20 mouse cellular contexts compared by ENCODE assay signal in genomic region chr10:43315228-43315627, GRCm38 (mm10).
A peak's percentile ranks its signal among the peaks of the same experiment; 100 is the strongest.
DNase-seq lines count a peak whose midpoint lies in the region; ATAC-seq and TF ChIP-seq lines count a peak whose summit lies in the region.
"Had no signal": no experiment of that assay in that cellular context is flagged by ENCODE, and none has a peak within 500 bp of the region (broad histone marks: within the 10 kb centered on the region; RNA-seq: fewer than 3 reads in every experiment).

No protein-coding gene starts in this region.

- TF ChIP-seq POLR2A in CH12.LX (IDR thresholded peaks at IDR 0.05; ENCODE audit: low read depth, low read length) = no peak

- peak; percentile 38 for TF ChIP-seq CTCF in kidney, postnatal 0 days (IDR thresholded peaks at IDR 0.05; ENCODE audit: low read depth)
- peak in 1 of 2 experiments; percentile 28; a peak in 2 of 4 replicates for TF ChIP-seq CTCF in CH12.LX (conservative IDR thresholded peaks at IDR 0.05 in 1 of 2, IDR thresholded peaks at IDR 0.05 in 1 of 2; ENCODE audit: low read depth in 2 of 2, low read length in 2 of 2)

- no peak overlapping the region for H3K4me2 ChIP-seq in kidney, postnatal 0 days (ENCODE audit: low read length)
- H3K4me2 ChIP-seq in CH12.LX (ENCODE audit: insufficient read depth, low read depth, poor library complexity, severe bottlenecking) = no peak overlapping the region
- H3K4me2 ChIP-seq in forebrain, embryonic 14.5 days (ENCODE audit: low read length) = no peak overlapping the region
- H3K4me2 ChIP-seq: forebrain, embryonic 12.5 days; lung, embryonic 14.5 days; midbrain, embryonic 11.5 days had no signal

- TF ChIP-seq RAD21 in CH12.LX (IDR thresholded peaks at IDR 0.05; ENCODE audit: low read depth, low read length) = no peak; the same call in none of the 2 replicates

- dilution Hi-C loops in CH12.LX (cut with MboI; ENCODE audit: extremely low pct_ligation_motif_present, extremely low pct_unique_long_range_greater_than_20kb, low sequenced_read_pairs) = no loop called here

- H3K79me2 ChIP-seq in CH12.LX (replicated peaks; ENCODE audit: control insufficient read depth, extremely low read depth, insufficient read depth, poor library complexity, severe bottlenecking) = no peaks in the 10 kb centered on the region

- H3K9me3 ChIP-seq in kidney, postnatal 0 days (replicated peaks; ENCODE audit: low read length) = no peaks in the 10 kb centered on the region
- H3K9me3 ChIP-seq in CH12.LX (replicated peaks; ENCODE audit: low read length) = no peaks in the 10 kb centered on the region
- H3K9me3 ChIP-seq in forebrain, embryonic 14.5 days (replicated peaks; ENCODE audit: control insufficient read depth, low read length) = no peaks in the 10 kb centered on the region
- H3K9me3 ChIP-seq: forebrain, embryonic 12.5 days had no signal

- DNase-seq in kidney, postnatal 0 days (ENCODE audit: low spot score) = no peak
- no peak for DNase-seq in kidney, adult 9 months
- DNase-seq in 3T3-L1 (ENCODE audit: low read depth, low spot score) (peak; percentile 14), CH12.LX (ENCODE audit: extremely low read depth) (no peak), R1 (ENCODE audit: low read depth, low spot score) (peak; percentile 68)
- no peak for DNase-seq in forebrain, embryonic 14.5 days (ENCODE audit: low spot score)
- DNase-seq in B cell, adult 2 months = no peak
- DNase-seq: adrenal gland, postnatal 36 days; cerebellum, adult 9-10 months; heart, postnatal 4 days; layer of hippocampus, postnatal 36 days; lung, embryonic 14.5 days; retina, postnatal 1 day; right cerebral cortex, postnatal 4 days; thymus, postnatal 25 days had no signal

- ATAC-seq in kidney, postnatal 0 days (replicated peaks; ENCODE audit: low FRiP score, low read depth) = no peak
- no peak for ATAC-seq in forebrain, embryonic 14.5 days
- ATAC-seq: CD4-positive, CD25-positive, alpha-beta regulatory T cell, adult 4 months; hindbrain, embryonic 16.5 days had no signal

- no peak overlapping the region for H3K9ac ChIP-seq in kidney, postnatal 0 days (ENCODE audit: low read depth, low read length)
- no peak overlapping the region for H3K9ac ChIP-seq in CH12.LX (ENCODE audit: insufficient read depth, low read depth)
- no peak overlapping the region for H3K9ac ChIP-seq in forebrain, embryonic 14.5 days (ENCODE audit: low read length)
- H3K9ac ChIP-seq: forebrain, embryonic 12.5 days; lung, embryonic 14.5 days had no signal

- no peak for TF ChIP-seq EP300 in CH12.LX (IDR thresholded peaks at IDR 0.05; ENCODE audit: low read length)

- no peak overlapping the region for H3K4me3 ChIP-seq in kidney, postnatal 0 days (replicated peaks; ENCODE audit: low read depth, low read length)
- H3K4me3 ChIP-seq in CH12.LX (replicated peaks in 1 of 3; ENCODE audit: low read depth in 2 of 3, low read length in 2 of 3, poor library complexity in 1 of 3) = no peak overlapping the region
- no peak overlapping the region for H3K4me3 ChIP-seq in forebrain, embryonic 14.5 days (ENCODE audit: low read depth, low read length)
- H3K4me3 ChIP-seq: forebrain, embryonic 12.5 days had no signal

- H3K27ac ChIP-seq in kidney, postnatal 0 days = no peak overlapping the region
- no peak overlapping the region for H3K27ac ChIP-seq in CH12.LX (ENCODE audit: insufficient read depth, low read depth)
- H3K27ac ChIP-seq in forebrain, embryonic 14.5 days (ENCODE audit: low read depth, low read length) = no peak overlapping the region
- H3K27ac ChIP-seq: forebrain, embryonic 12.5 days; macrophage had no signal

- no peaks in the 10 kb centered on the region for H3K36me3 ChIP-seq in kidney, postnatal 0 days (ENCODE audit: insufficient read depth, low read length)
- H3K36me3 ChIP-seq in CH12.LX (replicated peaks in 1 of 2; ENCODE audit: control insufficient read depth in 1 of 2, insufficient read depth in 1 of 2, low read length in 1 of 2) = peaks cover 0 to 16% of the 10 kb centered on the region in 2 experiments
- H3K36me3 ChIP-seq in forebrain, embryonic 14.5 days (ENCODE audit: control insufficient read depth, insufficient read depth, low read length) = no peaks in the 10 kb centered on the region
- H3K36me3 ChIP-seq: forebrain, embryonic 12.5 days had no signal

- H3K4me1 ChIP-seq in kidney, postnatal 0 days (replicated peaks; ENCODE audit: insufficient read depth, low read length) = no peaks in the 10 kb centered on the region
- peaks cover 0 to 7% of the 10 kb centered on the region in 2 experiments; a peak in 2 of 4 replicates for H3K4me1 ChIP-seq in CH12.LX (ENCODE audit: control insufficient read depth in 1 of 2, insufficient read depth in 2 of 2)
- H3K4me1 ChIP-seq in forebrain, embryonic 14.5 days (ENCODE audit: control insufficient read depth, insufficient read depth, low read length) = peaks cover 32% of the 10 kb centered on the region

- in situ Hi-C loops in CH12.LX (cut with MboI; ENCODE audit: low pct_ligation_motif_present, low pct_unique_long_range_greater_than_20kb, low sequenced_read_pairs) = no loop called here

- no peaks in the 10 kb centered on the region for H3K27me3 ChIP-seq in kidney, postnatal 0 days (ENCODE audit: insufficient read depth, low read length)
- no peaks in the 10 kb centered on the region for H3K27me3 ChIP-seq in CH12.LX (replicated peaks)
- H3K27me3 ChIP-seq in forebrain, embryonic 14.5 days (replicated peaks; ENCODE audit: control insufficient read depth, insufficient read depth, low read length) = no peaks in the 10 kb centered on the region
- H3K27me3 ChIP-seq: forebrain, embryonic 12.5 days had no signal

TF ChIP-seq in CH12.LX, 34 proteins besides CTCF, POLR2A, EP300 and RAD21:
- TF ChIP-seq SMC3 (IDR thresholded peaks at IDR 0.05; ENCODE audit: low read depth, low read length) = peak; percentile 15; the same call in 1 of the 2 replicates
- no peak for TF ChIP-seq E2F4 (IDR thresholded peaks at IDR 0.05; ENCODE audit: insufficient replicate concordance, low read depth, low read length)

Comparison
In these comparisons a context has a peak if more than half of its experiments do, and no peak if none do; other contexts are left out.
1. DNase-seq: peak in 3T3-L1 (single experiment) and R1 (single experiment); none in kidney, postnatal 0 days (single experiment), kidney, adult 9 months (single experiment), CH12.LX (single experiment), forebrain, embryonic 14.5 days (single experiment) and B cell, adult 2 months (0 of 2).